Mouse (Mus musculus) forebrain, embryonic 12.5 days (tissue): ENCODE results near the gene Gm36864. TPM values are rescaled to one million over a fixed set of nuclear protein-coding genes. Genes with fewer than 3 reads are reported as not detected.
A peak's percentile ranks its signal among the peaks of the same experiment; 100 is the strongest.
"Not testable (repeated sequence)": the region's sequence is repeated elsewhere in the genome, so short reads cannot be mapped to it uniquely, and the experiment has no call there.

Experiments
- ATAC-seq: fragments of 200-750 bp; cut with Nextera tagmentation; 2 replicates; pipeline ENCODE4 v1.8.0; 2017; ENCODE audit warnings: moderate TSS enrichment; ENCODE audit not compliant: low FRiP score
- H3K27ac ChIP-seq: fragments of 300-500 bp; sonication (generic); 2 replicates; pipeline ENCODE4 v1.5.1; 2016; ENCODE audit warnings: mild to moderate bottlenecking
- H3K27me3 ChIP-seq: fragments of 300-500 bp; sonication (generic); 2 replicates; pipeline ENCODE4 v1.6.1; 2016; ENCODE audit warnings: mild to moderate bottlenecking
- H3K36me3 ChIP-seq: fragments of 300-500 bp; sonication (generic); replicated peaks from 2 replicates; pipeline ENCODE4 v1.6.1; 2016; ENCODE audit warnings: mild to moderate bottlenecking
- H3K4me1 ChIP-seq: fragments of 300-500 bp; sonication (generic); 2 replicates; pipeline ENCODE4 v1.6.1; 2016
- H3K4me2 ChIP-seq: fragments of 300-500 bp; sonication (generic); 2 replicates; pipeline ENCODE4 v1.6.1; 2016; ENCODE audit warnings: mild to moderate bottlenecking, moderate library complexity
- H3K4me3 ChIP-seq: fragments of 300-500 bp; sonication (generic); replicated peaks from 2 replicates; pipeline ENCODE4 v1.5.1; 2016; ENCODE audit warnings: mild to moderate bottlenecking
- H3K9ac ChIP-seq: fragments of 300-500 bp; sonication (generic); 2 replicates; pipeline ENCODE4 v1.6.1; 2016; ENCODE audit warnings: mild to moderate bottlenecking
- H3K9me3 ChIP-seq: fragments of 300-500 bp; sonication (generic); 2 replicates; pipeline ENCODE4 v1.6.1; 2016
- WGBS: fragments of 180-500 bp; shearing (Covaris S2); methylation state at CpG from one replicate; pipeline ENCODE4 v1.1.7; 2016; 5-methylcytosine and 5-hydroxymethylcytosine counted together
- polyA plus RNA-seq: library from polyadenylated mRNA; unstranded; fragments of >200 nt; fragmentation: Nextera tagmentation; extraction: Ambion mirVana; gene quantifications from 2 replicates; pipeline ENCODE4 v1.2.1, GENCODE M21; 2016

Gene Gm36864
- polyA plus RNA-seq, 1 experiment from 2014 or later: not detected

DNA sequence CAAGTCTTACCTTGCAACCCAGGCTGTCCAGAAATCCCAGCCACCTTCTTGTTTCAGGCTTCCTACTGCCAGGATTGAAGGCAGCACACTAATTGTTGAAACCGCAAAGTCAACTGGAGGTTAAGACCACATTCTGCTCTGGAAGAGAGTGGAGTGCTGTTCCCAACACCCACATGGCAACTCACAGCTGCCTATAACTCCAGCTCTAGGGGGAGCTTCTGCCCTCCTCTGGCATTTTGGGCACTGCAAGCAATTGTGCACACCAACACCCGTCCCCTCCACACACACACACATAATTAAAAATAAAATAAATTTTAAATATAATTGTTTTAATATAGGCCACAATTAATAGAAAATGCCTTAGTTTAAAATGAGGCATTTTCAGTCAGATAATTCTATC lies 5.2 kb downstream of the Gm36864 start:
- no peak overlapping the region for H3K4me3 ChIP-seq
- no peak overlapping the region for H3K4me2 ChIP-seq
- no peak overlapping the region for H3K27ac ChIP-seq
- WGBS: 71% methylated on average over 2 of the region's 2 CpGs
- no peaks in the 10 kb centered on the region for H3K36me3 ChIP-seq
- H3K4me1 ChIP-seq: peaks cover 8% of the 10 kb centered on the region
- ATAC-seq: no peak
- no peaks in the 10 kb centered on the region for H3K27me3 ChIP-seq
- H3K9ac ChIP-seq: no peak overlapping the region
- no peaks in the 10 kb centered on the region for H3K9me3 ChIP-seq

- Histone ChIP-seq H3K4me3 (no peak overlapping the region), H3K4me1 (peaks cover 23% of the 10 kb centered on the region), H3K27me3 (no peaks in the 10 kb centered on the region), H3K27ac (no peak overlapping the region), H3K9ac (no peak overlapping the region), H3K36me3 (peaks cover 13% of the 10 kb centered on the region), H3K9me3 (no peaks in the 10 kb centered on the region), H3K4me2 (no peak overlapping the region)
- ATAC-seq: no peak
- WGBS: 73% methylated on average over 1 of the region's 1 CpGs
Measured at GRCm38 (mm10) chr7:44244080-44244479, 8.1 kb downstream of the Gm36864 start.

DNA sequence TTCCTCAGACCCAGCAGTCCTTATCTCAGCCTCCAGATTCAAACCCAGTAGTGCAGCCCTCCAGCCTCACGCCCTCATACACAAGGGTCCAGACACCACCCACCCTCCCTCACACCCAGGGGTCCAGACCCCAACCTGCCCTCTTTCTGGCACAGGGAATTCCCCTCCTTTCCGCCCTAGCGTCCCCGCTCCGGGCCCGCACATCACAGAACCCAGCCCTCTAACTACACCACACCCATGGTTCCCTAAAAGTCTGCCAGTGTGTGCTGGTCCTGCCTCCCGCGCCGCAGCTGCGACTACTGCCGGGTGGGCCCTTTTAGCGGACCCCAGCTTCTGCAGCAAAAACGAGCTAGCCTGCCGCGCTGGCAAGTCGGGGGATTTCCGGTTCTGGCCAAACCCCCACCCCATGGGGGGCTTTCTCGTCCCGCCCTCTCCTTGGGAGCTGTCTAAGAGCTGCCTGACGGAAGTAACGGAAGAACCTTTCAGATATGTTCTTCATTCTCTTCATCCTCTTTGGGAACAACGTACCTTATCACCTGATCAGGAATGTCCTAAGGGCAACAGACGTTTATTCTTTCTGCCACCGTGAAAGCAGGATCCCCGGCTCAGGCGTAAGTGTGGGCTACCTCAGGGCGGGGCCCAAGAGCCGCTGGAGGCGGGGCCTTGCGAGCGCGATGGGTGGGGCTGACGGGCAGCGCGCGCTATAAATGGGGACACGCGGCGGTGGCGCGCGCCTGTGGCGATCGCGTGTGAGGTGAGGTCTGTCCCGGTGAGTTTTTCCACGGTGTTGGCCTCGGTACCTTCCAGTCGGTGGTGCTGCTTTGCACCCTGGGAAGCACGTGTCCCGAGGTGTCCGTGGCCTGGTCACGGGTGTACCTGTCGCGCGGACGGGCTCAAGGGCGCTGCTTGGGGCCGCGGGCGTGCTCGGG lies 10.3 kb downstream of the Gm36864 start, which contains the start of the genes 1700028J19Rik and 2410002F23Rik:
Gene 1700028J19Rik (minus strand): TSS at position 641 of the 929 bp plus-strand sequence.
Gene 2410002F23Rik (plus strand): TSS at position 668 of the 929 bp plus-strand sequence.
- peak within 1 kb of the TSS; percentile 91 for H3K27ac ChIP-seq
- H3K4me3 ChIP-seq: peak within 1 kb of the TSS; percentile 87
- under 1% methylated on average over 62 of the region's 62 CpGs for WGBS
- H3K9ac ChIP-seq: peak within 1 kb of the TSS; percentile 93
- ATAC-seq: peak; percentile 89
- H3K4me2 ChIP-seq: peak within 1 kb of the TSS; percentile 82
- H3K27me3 ChIP-seq: no peaks in the 10 kb centered on the region
- peaks cover 34% of the 10 kb centered on the region for H3K36me3 ChIP-seq
- H3K4me1 ChIP-seq: peaks cover 26% of the 10 kb centered on the region
- no peaks in the 10 kb centered on the region for H3K9me3 ChIP-seq

GRCm38 (mm10) chr7:44246984-44247470 lies 11.1 kb downstream of the Gm36864 start:
- under 1% methylated on average over 23 of the region's 23 CpGs for WGBS
- peaks cover 26% of the 10 kb centered on the region for H3K4me1 ChIP-seq
- peak overlapping the region; percentile 87 for H3K4me3 ChIP-seq
- no peaks in the 10 kb centered on the region for H3K9me3 ChIP-seq
- peak overlapping the region; percentile 93 for H3K9ac ChIP-seq
- H3K27ac ChIP-seq: peak overlapping the region; percentile 91
- H3K36me3 ChIP-seq: peaks cover 38% of the 10 kb centered on the region
- H3K4me2 ChIP-seq: peak overlapping the region; percentile 82
- peak; percentile 20 for ATAC-seq
- no peaks in the 10 kb centered on the region for H3K27me3 ChIP-seq

DNA sequence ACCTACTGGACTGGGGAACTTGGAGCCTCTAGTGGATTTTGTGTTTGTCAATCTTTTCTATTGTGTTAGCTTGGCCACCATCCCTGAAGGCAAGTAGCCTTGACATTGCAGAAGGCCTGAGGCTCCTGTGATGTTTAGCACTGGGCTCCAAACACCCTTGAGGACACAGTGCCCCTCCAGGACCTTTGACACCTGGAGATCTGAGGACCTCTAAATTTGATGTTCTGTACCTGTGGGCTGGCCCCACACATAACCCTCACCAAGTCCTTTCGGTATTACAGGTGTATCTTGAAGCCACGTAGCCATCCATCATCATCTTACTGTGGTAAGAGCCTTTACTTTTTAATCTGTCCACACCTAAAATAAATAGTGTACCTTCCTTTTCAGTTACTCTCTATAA lies 12.0 kb downstream of the Gm36864 start:
- Histone ChIP-seq H3K27ac (no peak overlapping the region), H3K4me3 (peak overlapping the region; percentile 87), H3K36me3 (peaks cover 47% of the 10 kb centered on the region), H3K4me1 (peaks cover 26% of the 10 kb centered on the region), H3K9ac (peak overlapping the region; percentile 93), H3K4me2 (peak overlapping the region; percentile 82), H3K27me3 (no peaks in the 10 kb centered on the region), H3K9me3 (no peaks in the 10 kb centered on the region)
- no peak for ATAC-seq
- WGBS: 94% methylated on average over 2 of the region's 2 CpGs

- Histone ChIP-seq H3K27me3 (no peaks in the 10 kb centered on the region), H3K4me3 (no peak overlapping the region), H3K36me3 (peaks cover 60% of the 10 kb centered on the region), H3K4me2 (no peak overlapping the region), H3K9me3 (no peaks in the 10 kb centered on the region), H3K4me1 (peaks cover 26% of the 10 kb centered on the region), H3K9ac (no peak overlapping the region), H3K27ac (no peak overlapping the region)
- ATAC-seq: no peak
- 91% methylated on average over 4 of the region's 4 CpGs for WGBS
Measured at GRCm38 (mm10) chr7:44249248-44249647, 13.3 kb downstream of the Gm36864 start.

GRCm38 (mm10) chr7:44250732-44251275 lies 14.8 kb downstream of the Gm36864 start:
- not testable (repeated sequence) for ATAC-seq, H3K9ac ChIP-seq, H3K27ac ChIP-seq, H3K27me3 ChIP-seq, H3K4me2 ChIP-seq, H3K9me3 ChIP-seq, H3K4me3 ChIP-seq
- Histone ChIP-seq H3K36me3 (peaks cover 70% of the 10 kb centered on the region), H3K4me1 (peaks cover 18% of the 10 kb centered on the region)
- 88% methylated on average over 17 of the region's 17 CpGs for WGBS

DNA sequence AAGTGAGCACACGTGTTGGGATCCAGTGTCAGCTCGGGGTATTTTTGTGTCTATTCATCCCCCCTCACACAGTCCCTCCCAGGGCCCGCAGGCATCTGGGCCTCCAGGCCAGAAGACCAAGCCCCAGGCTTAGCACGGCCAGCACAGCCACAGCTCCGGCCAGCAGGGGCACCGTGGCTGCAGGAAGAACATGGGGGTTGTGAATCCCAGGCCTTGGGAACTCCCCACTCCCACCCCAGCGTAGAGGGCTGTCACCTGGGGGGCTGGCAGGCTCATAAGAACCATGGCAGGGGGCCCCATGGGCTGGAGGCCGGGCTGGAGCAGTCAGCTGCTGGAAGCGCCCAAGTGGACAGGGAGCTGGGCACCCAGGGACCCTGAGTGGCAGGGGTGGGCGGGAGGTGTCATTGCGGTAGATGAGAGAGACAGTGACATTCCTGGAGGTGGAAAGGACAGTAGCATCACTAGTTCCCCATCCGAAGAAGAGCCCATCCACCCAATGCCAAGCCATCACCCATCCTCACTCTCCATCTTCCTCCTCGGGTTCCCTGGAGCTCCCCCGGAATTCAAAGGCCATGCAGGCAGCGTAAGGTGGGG lies 17.1 kb downstream of the Gm36864 start:
- Histone ChIP-seq H3K36me3 (peaks cover 67% of the 10 kb centered on the region), H3K4me3 (no peak overlapping the region), H3K9me3 (no peaks in the 10 kb centered on the region), H3K4me1 (peaks cover 9% of the 10 kb centered on the region), H3K9ac (no peak overlapping the region), H3K27me3 (no peaks in the 10 kb centered on the region), H3K27ac (0 out of 2 replicates have a peak overlapping the region, but pooled peaks have one; percentile 2), H3K4me2 (no peak overlapping the region)
- no peak for ATAC-seq
- 71% methylated on average over 15 of the region's 15 CpGs for WGBS

GRCm38 (mm10) chr7:44254930-44255329 lies 19.0 kb downstream of the Gm36864 start:
- no peaks in the 10 kb centered on the region for H3K4me1 ChIP-seq
- 90% methylated on average over 6 of the region's 6 CpGs for WGBS
- no peak overlapping the region for H3K4me3 ChIP-seq
- no peak overlapping the region for H3K9ac ChIP-seq
- peaks cover 49% of the 10 kb centered on the region for H3K36me3 ChIP-seq
- H3K27me3 ChIP-seq: no peaks in the 10 kb centered on the region
- ATAC-seq: no peak
- no peak overlapping the region for H3K4me2 ChIP-seq
- no peaks in the 10 kb centered on the region for H3K9me3 ChIP-seq
- H3K27ac ChIP-seq: no peak overlapping the region

- WGBS: 83% methylated on average over 4 of the region's 4 CpGs
- H3K9me3 ChIP-seq: no peaks in the 10 kb centered on the region
- H3K27ac ChIP-seq: no peak within 1 kb of the TSS
- no peaks in the 10 kb centered on the region for H3K4me1 ChIP-seq
- H3K36me3 ChIP-seq: peaks cover 29% of the 10 kb centered on the region
- H3K4me2 ChIP-seq: no peak within 1 kb of the TSS
- ATAC-seq: no peak
- H3K27me3 ChIP-seq: peaks cover 10% of the 10 kb centered on the region; the same call in 1 of the 2 replicates
- no peak within 1 kb of the TSS for H3K4me3 ChIP-seq
- H3K9ac ChIP-seq: no peak within 1 kb of the TSS
Measured at GRCm38 (mm10) chr7:44257278-44257677, 21.3 kb downstream of the Gm36864 start, which contains the start of gene Acp4. Gene Acp4 (minus strand): TSS chr7:44257378.

DNA sequence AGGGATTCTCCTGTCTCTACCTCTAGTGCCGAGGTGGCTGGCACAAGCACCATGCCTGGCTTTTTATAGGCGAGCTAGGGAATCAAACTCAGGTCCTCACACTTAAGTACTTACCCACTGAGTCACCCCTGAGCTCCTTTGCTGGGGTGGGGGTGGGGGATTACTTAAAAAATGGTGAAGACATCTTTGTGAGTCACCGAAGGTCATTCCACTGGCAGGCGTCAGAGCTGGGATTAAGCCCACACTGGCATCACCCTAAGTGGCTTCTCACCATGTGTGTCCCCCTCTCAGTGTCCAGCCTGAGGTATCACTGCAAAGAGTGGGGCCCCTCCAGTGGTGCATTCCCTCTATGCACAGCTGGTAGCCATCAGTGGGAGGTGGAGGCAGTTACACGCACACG lies 24.4 kb downstream of the Gm36864 start:
- Histone ChIP-seq H3K9me3 (no peaks in the 10 kb centered on the region), H3K9ac (no peak overlapping the region), H3K4me1 (peaks cover 7% of the 10 kb centered on the region), H3K27ac (no peak overlapping the region), H3K4me2 (no peak overlapping the region), H3K27me3 (peaks cover 26% of the 10 kb centered on the region), H3K4me3 (no peak overlapping the region), H3K36me3 (no peaks in the 10 kb centered on the region)
- 71% methylated on average over 6 of the region's 6 CpGs for WGBS
- ATAC-seq: no peak

- H3K4me2 ChIP-seq: no peak within 1 kb of the TSS
Measured at GRCm38 (mm10) chr7:44261147-44261546, 25.2 kb downstream of the Gm36864 start, which contains the start of gene Gm15517. Gene Gm15517 (plus strand): TSS chr7:44261447.

More at GRCm38 (mm10) chr7:44261147-44261546, 25.2 kb downstream of the Gm36864 start, which contains the start of gene Gm15517:
- no peak within 1 kb of the TSS for H3K4me3 ChIP-seq
- no peak within 1 kb of the TSS for H3K27ac ChIP-seq
- peaks cover 7% of the 10 kb centered on the region for H3K4me1 ChIP-seq
- 70% methylated on average over 5 of the region's 5 CpGs for WGBS
- H3K27me3 ChIP-seq: peaks cover 26% of the 10 kb centered on the region
- H3K9me3 ChIP-seq: no peaks in the 10 kb centered on the region
- no peaks in the 10 kb centered on the region for H3K36me3 ChIP-seq
- ATAC-seq: no peak
- H3K9ac ChIP-seq: no peak within 1 kb of the TSS
